Mouse (Mus musculus): Measurements from ENCODE around the gene Sh2b3.

Sh2b3 gene

GRCm38 (mm10) chr5:121822786-121823505 lies 14.5 kb downstream of the Sh2b3 start:
- DNase-seq: no peak

GRCm38 (mm10) chr5:121821552-121821951 lies 15.9 kb downstream of the Sh2b3 start:
- no peak for DNase-seq

GRCm38 (mm10) chr5:121821116-121821515 lies 16.3 kb downstream of the Sh2b3 start:
- no peak for DNase-seq

- no peak for DNase-seq
Measured at GRCm38 (mm10) chr5:121820657-121821056, 16.8 kb downstream of the Sh2b3 start.

GRCm38 (mm10) chr5:121820161-121820560 lies 17.3 kb downstream of the Sh2b3 start:
- no peak for DNase-seq

- no peak for DNase-seq
Measured at GRCm38 (mm10) chr5:121819559-121819958, 17.9 kb downstream of the Sh2b3 start.

GRCm38 (mm10) chr5:121818862-121819261 lies 18.6 kb downstream of the Sh2b3 start:
- DNase-seq: no peak

- DNase-seq: no peak
Measured at GRCm38 (mm10) chr5:121818401-121818800, 19.0 kb downstream of the Sh2b3 start.

- DNase-seq: no peak
Measured at GRCm38 (mm10) chr5:121817551-121817950, 19.9 kb downstream of the Sh2b3 start.

- DNase-seq: no peak
Measured at GRCm38 (mm10) chr5:121816611-121817010, 20.8 kb downstream of the Sh2b3 start.

GRCm38 (mm10) chr5:121815867-121816380 lies 21.5 kb downstream of the Sh2b3 start:
- peak in 1 of 2 experiments; percentile 9 for DNase-seq

GRCm38 (mm10) chr5:121815067-121815466 lies 22.4 kb downstream of the Sh2b3 start:
- peak in 1 of 2 experiments; percentile 64 for DNase-seq

GRCm38 (mm10) chr5:121813744-121814143 lies 23.7 kb downstream of the Sh2b3 start:
- peak in 1 of 2 experiments; percentile 3 for DNase-seq

- DNase-seq: peak in 1 of 2 experiments; percentile 11
Measured at GRCm38 (mm10) chr5:121812526-121813243, 24.8 kb downstream of the Sh2b3 start.

- DNase-seq: no peak
Measured at GRCm38 (mm10) chr5:121811485-121811931, 25.9 kb downstream of the Sh2b3 start.

- no peak for DNase-seq
Measured at GRCm38 (mm10) chr5:121810331-121811151, 26.9 kb downstream of the Sh2b3 start.

GRCm38 (mm10) chr5:121809667-121810224 lies 27.7 kb downstream of the Sh2b3 start:
- no peak for DNase-seq

- DNase-seq: no peak
Measured at GRCm38 (mm10) chr5:121808202-121808601, 29.2 kb downstream of the Sh2b3 start.

- DNase-seq: no peak
Measured at GRCm38 (mm10) chr5:121807186-121807585, 30.3 kb downstream of the Sh2b3 start.

- DNase-seq: no peak
Measured at GRCm38 (mm10) chr5:121798447-121798846, 39.0 kb downstream of the Sh2b3 start.

- DNase-seq: peak in 1 of 2 experiments; percentile 37
Measured at GRCm38 (mm10) chr5:121795800-121796199, 41.6 kb downstream of the Sh2b3 start.

GRCm38 (mm10) chr5:121791026-121791425 lies 46.4 kb downstream of the Sh2b3 start:
- no peak for DNase-seq

Measured in spleen, adult 18-20 months (tissue).